Mouse (Mus musculus) G1E (cell line): Measurements from ENCODE around the gene Zfp286. TPM values are rescaled to one million over a fixed set of nuclear protein-coding genes. Genes with fewer than 3 reads are reported as not detected.
A peak's percentile ranks its signal among the peaks of the same experiment; 100 is the strongest.

Experiments used
- ATAC-seq: 2 replicates; pipeline ENCODE4 v1.8.0; 2016; ENCODE audit warnings: mild to moderate bottlenecking; ENCODE audit not compliant: insufficient number of reproducible peaks, poor library complexity, low FRiP score, severe bottlenecking; ENCODE audit errors: extremely low read depth
- DNase-seq: peaks from one replicate; pipeline ENCODE4 v3.0.0; 2012; ENCODE audit warnings: low spot score
- H3K27me3 ChIP-seq: 2 replicates; pipeline ENCODE4 v1.6.1; 2012; ENCODE audit warnings: mild to moderate bottlenecking, low read length, inconsistent platforms; ENCODE audit not compliant: insufficient read depth
- H3K36me3 ChIP-seq: replicated peaks from 2 replicates; pipeline ENCODE3; 2012; ENCODE audit warnings: mild to moderate bottlenecking, inconsistent platforms
- H3K4me1 ChIP-seq: 2 replicates; pipeline ENCODE4 v1.6.1; 2012; ENCODE audit warnings: low read depth, low read length, inconsistent platforms, mixed read lengths; ENCODE audit not compliant: insufficient read depth
- H3K4me3 ChIP-seq: 2 replicates; pipeline ENCODE4 v1.5.1; 2012; ENCODE audit warnings: low read depth, mild to moderate bottlenecking, inconsistent platforms, low read length, moderate library complexity, mixed read lengths
- H3K9me3 ChIP-seq: replicated peaks from 2 replicates; pipeline ENCODE4 v1.6.1; 2012; ENCODE audit warnings: inconsistent platforms
- CTCF ChIP-seq: IDR thresholded peaks from 2 replicates; pipeline ENCODE4 v1.5.1; 2012; ENCODE audit warnings: low read depth, low read length, inconsistent platforms, mixed read lengths
- GATA1 ChIP-seq: IDR thresholded peaks from 2 replicates; pipeline ENCODE4 v1.6.1; 2012; ENCODE audit warnings: borderline replicate concordance, low read length, inconsistent platforms, mixed read lengths
- GATA2 ChIP-seq: IDR thresholded peaks from 2 replicates; pipeline ENCODE4 v1.6.1; 2012; ENCODE audit warnings: low read depth, low read length, inconsistent platforms, borderline replicate concordance
- POLR2AphosphoS5 ChIP-seq: IDR thresholded peaks from 2 replicates; pipeline ENCODE4 v1.6.1; 2012; ENCODE audit warnings: low read depth, low read length, inconsistent platforms; ENCODE audit not compliant: insufficient replicate concordance
- TAL1 ChIP-seq: conservative IDR thresholded peaks from 2 replicates; pipeline ENCODE4 v1.6.1; 2012; ENCODE audit warnings: low read depth, low read length, inconsistent platforms, mixed read lengths
- polyA plus RNA-seq: library from polyadenylated mRNA; stranded (reverse); fragments of >175 nt; gene quantifications from 2 replicates; pipeline ENCODE4 v1.2.3, GENCODE M21; 2012
- total RNA-seq, 2 experiments: library from RNA; stranded (forward) in 1 of 2; stranded (reverse) in 1 of 2; fragments of 200-1000 nt in 1 of 2; fragments of >200 nt in 1 of 2; fragmentation: Nextera tagmentation in 1 of 2; gene quantifications; 2 replicates each; pipeline ENCODE4 v1.2.3; 2014 to 2017

Zfp286 gene
- total and polyA plus RNA-seq, 3 experiments: 1.6 TPM; not detected in 2

DNA sequence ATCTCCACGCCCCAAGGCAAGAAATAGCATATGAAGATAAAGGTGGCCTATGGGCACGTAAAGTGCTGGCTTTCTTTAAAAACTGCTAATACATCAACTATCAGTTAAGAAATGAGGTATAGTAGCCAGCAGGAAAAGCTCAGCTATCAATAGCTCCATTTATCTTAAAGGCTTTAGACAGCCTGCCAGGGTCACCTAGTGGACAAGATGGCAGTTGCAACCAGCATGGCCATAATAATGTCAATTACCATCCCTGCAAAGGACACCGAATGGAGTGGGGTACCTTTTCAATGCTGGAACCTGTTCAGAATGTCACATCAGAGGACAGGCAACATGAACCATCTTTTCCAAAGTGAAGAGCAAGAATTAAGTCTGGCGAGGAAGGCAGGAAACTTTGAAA, 19.9 kb upstream of the Zfp286 start:
- TF ChIP-seq CTCF (peak; percentile 9; the same call in 1 of the 2 replicates), POLR2AphosphoS5 (no peak)
- Histone ChIP-seq H3K9me3 (no peaks in the 10 kb centered on the region), H3K27me3 (peaks cover 5% of the 10 kb centered on the region), H3K4me3 (no peak overlapping the region), H3K4me1 (no peaks in the 10 kb centered on the region), H3K36me3 (no peaks in the 10 kb centered on the region)
- DNase-seq (no peak), ATAC-seq (no peak)

- ATAC-seq: no peak
- TF ChIP-seq POLR2AphosphoS5: no peak
- TF ChIP-seq GATA2: no peak
- no peak for TF ChIP-seq GATA1
- no peak for TF ChIP-seq TAL1
- TF ChIP-seq CTCF: no peak
These were observed 18.7 kb upstream of the Zfp286 start for GRCm38 (mm10) chr11:62807965-62808364.

GRCm38 (mm10) chr11:62804119-62804518, 14.9 kb upstream of the Zfp286 start:
- peaks cover 3% of the 10 kb centered on the region; the same call in 1 of the 2 replicates for H3K27me3 ChIP-seq
- H3K36me3 ChIP-seq: no peaks in the 10 kb centered on the region
- no peak for DNase-seq
- H3K4me1 ChIP-seq: no peaks in the 10 kb centered on the region
- TF ChIP-seq POLR2AphosphoS5 (no peak), GATA1 (no peak), TAL1 (no peak), GATA2 (no peak), CTCF (no peak)
- ATAC-seq: no peak
- H3K4me3 ChIP-seq: no peak overlapping the region
- no peaks in the 10 kb centered on the region for H3K9me3 ChIP-seq

More at GRCm38 (mm10) chr11:62807965-62808364, 18.7 kb upstream of the Zfp286 start:
- no peaks in the 10 kb centered on the region for H3K4me1 ChIP-seq
- no peak for DNase-seq
- H3K4me3 ChIP-seq: no peak overlapping the region
- H3K36me3 ChIP-seq: no peaks in the 10 kb centered on the region
- no peaks in the 10 kb centered on the region for H3K9me3 ChIP-seq
- peaks cover 3% of the 10 kb centered on the region; the same call in 1 of the 2 replicates for H3K27me3 ChIP-seq

GRCm38 (mm10) chr11:62789617-62789936, 315 bp upstream of the Zfp286 start:
- no peak for TF ChIP-seq POLR2AphosphoS5
- TF ChIP-seq TAL1: no peak
- TF ChIP-seq GATA2: no peak
- no peak for TF ChIP-seq CTCF
- no peak for TF ChIP-seq GATA1
- DNase-seq: no peak
- Histone ChIP-seq H3K9me3 (no peaks in the 10 kb centered on the region), H3K4me1 (no peaks in the 10 kb centered on the region), H3K36me3 (no peaks in the 10 kb centered on the region), H3K4me3 (no peak overlapping the region), H3K27me3 (peaks cover 4% of the 10 kb centered on the region)
- no peak for ATAC-seq

DNA sequence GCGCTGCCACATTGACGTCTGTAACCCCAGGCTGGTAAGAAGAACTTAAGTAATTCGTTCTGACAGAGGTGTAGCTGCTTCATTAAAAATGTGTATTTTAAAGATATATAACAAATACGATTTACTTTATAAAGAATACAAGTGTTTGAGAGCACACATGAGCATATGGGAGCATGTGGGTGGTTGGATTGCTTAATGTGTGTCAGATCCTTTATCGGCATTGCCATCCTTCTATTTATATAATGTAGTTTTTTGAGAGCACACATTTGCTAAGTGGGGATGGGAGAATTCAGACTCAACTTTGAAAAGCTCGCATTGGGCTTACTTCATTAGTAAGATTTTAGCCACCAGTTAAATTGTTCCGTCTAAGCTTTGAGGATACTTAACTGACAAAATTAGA, 12.8 kb downstream of the Zfp286 start:
- Histone ChIP-seq H3K36me3 (no peaks in the 10 kb centered on the region), H3K9me3 (peaks cover 16% of the 10 kb centered on the region), H3K4me1 (no peaks in the 10 kb centered on the region), H3K27me3 (no peaks in the 10 kb centered on the region), H3K4me3 (no peak overlapping the region)
- DNase-seq (no peak), ATAC-seq (no peak)
- TF ChIP-seq GATA1 (no peak), POLR2AphosphoS5 (no peak), GATA2 (no peak), CTCF (no peak), TAL1 (no peak)

DNA sequence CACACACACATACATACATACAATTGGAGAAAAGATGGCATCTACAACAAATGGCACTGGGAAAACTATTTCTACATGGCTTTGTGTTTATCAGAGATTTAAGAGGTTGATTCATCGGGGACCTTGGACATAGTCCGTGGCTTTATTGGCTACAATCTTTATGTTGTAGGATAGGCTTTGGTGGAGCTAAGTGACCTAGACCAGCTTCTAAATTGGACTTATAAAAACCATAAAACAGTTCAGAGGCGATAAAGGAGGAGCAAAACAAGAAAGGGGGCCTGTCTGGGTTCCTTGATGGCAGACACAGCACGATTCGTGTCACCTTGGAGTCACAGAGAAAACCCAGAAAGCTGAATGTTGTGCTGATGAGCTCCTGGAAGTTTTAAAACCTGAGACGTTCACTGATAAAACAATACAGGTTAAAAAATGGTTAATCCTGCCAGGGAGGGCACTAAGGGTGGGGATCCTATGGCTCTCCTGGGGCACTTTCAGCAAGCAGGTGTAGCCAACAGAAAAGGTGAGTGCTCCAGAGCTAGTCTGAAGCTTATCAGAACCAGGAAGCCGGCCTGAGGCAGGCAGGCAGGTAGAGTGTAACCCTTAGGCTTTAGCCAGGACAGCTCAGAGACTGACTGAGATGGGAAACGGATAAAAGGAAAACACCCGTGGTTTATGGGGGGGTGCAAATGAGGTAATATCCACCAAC, 28.4 kb downstream of the Zfp286 start:
- DNase-seq (no peak), ATAC-seq (no peak)
- Histone ChIP-seq H3K36me3 (no peaks in the 10 kb centered on the region), H3K27me3 (peaks cover 6% of the 10 kb centered on the region; the same call in 1 of the 2 replicates), H3K9me3 (no peaks in the 10 kb centered on the region), H3K4me3 (no peak overlapping the region), H3K4me1 (no peaks in the 10 kb centered on the region)
- TF ChIP-seq POLR2AphosphoS5 (no peak), GATA1 (no peak), TAL1 (no peak), GATA2 (no peak), CTCF (no peak)

DNA sequence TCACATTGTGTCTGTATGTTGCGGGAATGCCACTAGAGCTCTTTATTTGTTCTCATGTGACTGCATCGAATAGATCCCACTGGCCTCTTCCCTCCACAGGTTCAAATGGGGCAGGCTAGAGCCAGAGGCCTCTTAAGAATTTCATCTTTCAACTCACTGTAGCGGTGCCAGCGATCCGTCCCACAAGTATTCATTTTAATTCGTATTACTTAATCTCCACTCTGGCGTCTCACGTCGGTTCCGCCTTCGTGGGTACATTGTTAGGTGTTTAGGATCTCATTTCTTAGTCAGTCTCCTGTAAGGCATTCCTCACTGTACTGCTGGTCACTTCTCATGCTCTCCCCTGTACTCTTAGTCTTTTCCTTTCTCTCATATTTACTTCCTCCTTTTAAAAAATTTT, 30.8 kb downstream of the Zfp286 start:
- no peaks in the 10 kb centered on the region for H3K36me3 ChIP-seq
- TF ChIP-seq GATA1: no peak
- TF ChIP-seq CTCF: no peak
- no peak for TF ChIP-seq TAL1
- no peak for TF ChIP-seq GATA2
- no peak for TF ChIP-seq POLR2AphosphoS5
- H3K9me3 ChIP-seq: no peaks in the 10 kb centered on the region
- H3K27me3 ChIP-seq: peaks cover 4% of the 10 kb centered on the region; the same call in 1 of the 2 replicates
- H3K4me3 ChIP-seq: no peak overlapping the region
- H3K4me1 ChIP-seq: no peaks in the 10 kb centered on the region
- no peak for DNase-seq
- no peak for ATAC-seq
